Mouse (Mus musculus): Measurements from ENCODE around the gene Tab3.

The Tab3 gene

GRCm38 (mm10) chrX:85573532-85574181 is at the start of gene Tab3:
Gene Tab3 (plus strand): TSS chrX:85574022.
- peak; percentile 93 for DNase-seq (ENCODE audit: low spot score in 2 of 2)

DNA sequence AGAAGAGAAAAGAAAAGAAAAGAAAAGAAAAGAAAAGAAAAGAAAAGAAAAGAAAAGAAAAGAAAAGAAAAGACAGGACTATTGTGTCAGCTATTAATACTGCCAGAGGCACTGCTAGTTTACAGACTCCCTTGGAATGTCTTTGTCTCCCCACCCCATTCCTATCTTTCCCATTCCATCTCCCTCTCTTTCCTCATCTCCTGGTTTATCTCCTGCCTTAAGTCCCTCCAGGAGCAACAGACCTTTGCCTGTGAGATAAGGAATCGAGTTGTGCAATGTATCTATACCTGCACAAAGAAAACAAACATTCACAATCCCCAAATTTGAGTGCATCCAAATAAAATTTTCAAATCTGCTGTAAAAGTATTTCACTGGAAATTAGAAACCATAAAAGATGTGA is 48.3 kb upstream of the Tab3 start:
- DNase-seq (ENCODE audit: low spot score in 2 of 2), result no peak

DNA sequence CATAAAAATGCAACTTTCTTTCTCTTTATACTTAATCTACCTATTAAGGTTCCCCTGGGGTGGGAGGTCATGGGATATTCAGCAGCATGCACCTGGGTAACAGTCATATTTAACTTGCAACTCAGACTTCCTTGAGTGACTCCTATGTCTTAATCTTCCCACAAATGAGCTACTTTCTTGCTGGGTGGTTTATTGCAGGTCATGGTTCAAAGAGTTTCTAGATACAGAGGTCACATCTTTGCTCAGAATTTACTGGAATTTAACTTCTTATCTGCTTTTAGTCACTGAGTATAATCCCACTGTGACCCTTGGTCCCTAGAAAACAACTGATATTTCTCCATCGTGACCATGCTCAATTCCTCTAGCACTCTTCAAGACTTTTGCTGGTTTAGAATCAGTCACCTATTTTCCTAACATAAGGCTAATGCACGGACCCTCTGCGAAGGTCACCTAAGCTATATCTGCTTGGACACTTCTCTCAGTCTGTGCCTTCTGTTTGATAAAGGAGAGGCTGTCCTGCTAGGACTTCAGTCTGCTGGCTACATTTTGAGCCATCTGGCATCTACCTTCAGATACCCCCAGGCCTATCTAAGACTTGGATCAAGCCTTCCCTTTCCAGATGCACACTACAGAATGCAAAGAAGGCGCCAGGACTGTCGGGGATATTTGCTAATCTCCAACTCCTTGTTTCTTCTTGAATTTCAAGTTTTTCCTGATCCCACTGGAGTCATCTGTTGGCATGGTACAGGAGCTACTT is 47.4 kb upstream of the Tab3 start:
- DNase-seq (ENCODE audit: low spot score in 2 of 2), result no peak

DNA sequence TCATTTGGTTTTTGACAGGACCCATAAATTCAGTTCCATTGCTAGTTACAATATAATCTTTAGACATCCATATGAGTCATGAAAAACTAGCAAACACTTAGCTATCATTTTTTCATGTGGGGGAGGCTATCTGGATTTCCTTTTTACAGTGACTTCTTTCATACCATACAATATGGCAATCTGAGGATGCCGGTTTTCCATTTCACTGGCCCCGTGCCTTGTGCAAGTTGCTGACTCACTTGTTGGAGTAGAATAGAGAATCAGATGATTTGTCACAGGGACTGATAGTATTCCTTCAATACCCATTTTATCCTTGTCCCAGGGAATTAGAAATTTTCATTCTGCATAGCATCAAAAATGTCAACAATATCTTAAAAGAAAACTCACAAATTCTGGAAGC is 14.9 kb upstream of the Tab3 start:
- DNase-seq (ENCODE audit: low spot score in 2 of 2), result no peak

DNA sequence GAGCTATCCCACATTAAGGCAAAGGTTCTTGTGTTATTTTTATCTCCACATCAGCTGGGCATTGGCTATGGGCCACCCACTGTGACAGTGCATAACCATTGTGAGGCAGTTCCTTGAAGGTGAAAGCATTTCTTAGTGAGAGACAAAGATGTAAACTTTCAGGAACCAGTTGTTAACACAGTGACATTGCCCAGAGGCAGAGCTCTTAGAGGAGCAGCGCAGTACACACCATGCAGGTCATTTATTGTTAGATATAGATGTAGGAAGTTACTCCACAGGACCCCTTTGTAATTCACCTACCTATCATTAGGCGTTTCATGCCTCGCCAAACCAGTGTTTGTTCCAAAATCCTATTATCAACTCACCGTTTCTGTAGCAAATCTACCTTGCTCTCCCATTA is 7.6 kb upstream of the Tab3 start:
- no peak for DNase-seq (ENCODE audit: low spot score in 2 of 2)

- DNase-seq (ENCODE audit: low spot score in 2 of 2), result no peak
These were observed 340 bp downstream of the Tab3 start for GRCm38 (mm10) chrX:85574182-85574541.

- no peak for DNase-seq (ENCODE audit: low spot score in 2 of 2)
These were observed 2.5 kb downstream of the Tab3 start for GRCm38 (mm10) chrX:85576310-85576709.

- DNase-seq (ENCODE audit: low spot score in 2 of 2), result no peak
These were observed 6.9 kb downstream of the Tab3 start for GRCm38 (mm10) chrX:85580768-85581167.

DNA sequence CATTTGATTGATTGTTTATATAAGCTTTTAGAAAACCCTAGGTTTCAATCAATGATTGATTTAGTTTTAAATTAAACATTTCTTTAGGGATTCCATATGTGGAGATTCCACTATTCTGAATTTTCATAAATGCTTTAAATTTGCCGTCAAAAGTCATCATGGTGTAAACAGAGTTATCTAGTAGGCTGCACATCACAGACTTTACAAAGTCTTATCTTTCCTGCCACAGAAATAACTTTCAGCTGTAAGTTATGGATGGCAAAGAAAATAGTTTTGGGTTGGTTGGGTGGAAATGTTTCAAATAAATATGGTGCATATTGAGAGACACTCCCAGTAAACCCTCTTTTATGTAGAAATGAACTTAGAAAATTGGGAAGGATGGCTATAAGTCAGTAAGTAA is 8.7 kb downstream of the Tab3 start:
- no peak for DNase-seq (ENCODE audit: low spot score in 2 of 2)

- no peak for DNase-seq (ENCODE audit: low spot score in 2 of 2)
These were observed 11.8 kb downstream of the Tab3 start for GRCm38 (mm10) chrX:85585575-85585974.

- no peak for DNase-seq (ENCODE audit: low spot score in 2 of 2)
These were observed 40.9 kb downstream of the Tab3 start for GRCm38 (mm10) chrX:85614701-85615100.

DNA sequence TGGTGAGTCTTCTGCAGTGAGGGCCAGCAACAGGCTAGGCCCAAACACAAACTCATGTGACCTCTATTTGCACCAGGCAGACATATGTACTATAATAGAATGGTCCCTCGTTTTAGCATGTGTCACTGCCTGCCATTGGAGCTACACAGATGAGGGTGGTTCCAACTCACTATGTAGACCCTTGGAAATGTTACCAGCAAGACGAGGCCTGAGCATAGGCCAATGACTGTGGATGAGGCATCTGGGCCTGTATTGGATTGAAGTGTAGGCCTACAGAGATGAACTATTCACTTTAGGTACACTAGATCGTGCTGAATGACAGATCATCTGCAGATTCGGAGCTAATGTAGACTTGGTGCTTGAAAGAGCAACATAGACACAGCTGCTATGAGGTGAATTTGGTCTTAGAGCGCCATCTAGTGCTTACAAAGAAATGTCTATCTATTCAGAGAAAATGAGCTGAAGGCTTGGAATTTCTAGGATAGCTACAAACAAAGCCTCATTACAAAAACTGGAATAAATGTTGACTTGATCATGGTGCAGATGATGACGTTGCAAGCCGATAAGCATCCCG is 72.5 kb downstream of the Tab3 start:
- DNase-seq (ENCODE audit: low spot score in 2 of 2), result no peak

- peak in 1 of 2 experiments; percentile 17 for DNase-seq (ENCODE audit: low spot score in 2 of 2)
These were observed 103.0 kb downstream of the Tab3 start for GRCm38 (mm10) chrX:85676808-85677207.

DNA sequence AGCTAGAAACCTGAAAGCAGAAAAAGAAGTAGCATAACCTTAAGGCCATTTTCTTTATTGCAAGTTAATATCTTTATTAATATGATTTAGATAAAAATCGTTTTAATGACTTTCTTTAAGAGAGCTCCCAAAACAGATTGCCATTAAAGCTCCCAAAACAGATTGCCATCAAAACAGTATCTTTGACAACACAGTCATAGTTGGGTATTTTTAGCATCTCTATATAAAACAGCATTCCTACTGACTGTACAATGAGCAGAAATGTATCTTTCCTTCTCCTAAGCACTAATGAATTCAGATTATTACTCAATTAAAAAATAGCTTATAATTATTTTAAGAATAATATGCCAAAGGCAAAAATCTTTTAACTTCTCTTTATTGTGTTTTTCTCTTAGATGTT is 108.3 kb downstream of the Tab3 start:
- DNase-seq (ENCODE audit: low spot score in 2 of 2), result no peak

- DNase-seq (ENCODE audit: low spot score in 2 of 2), result no peak
These were observed 109.9 kb downstream of the Tab3 start for GRCm38 (mm10) chrX:85683723-85684122.
